Mouse (Mus musculus) layer of hippocampus, adult 9-11 months (tissue): ENCODE results near the gene Il5.

Source experiments
- DNase-seq: peaks from one replicate; pipeline ENCODE4 v3.0.0; 2022

Il5 gene

GRCm38 (mm10) chr11:53720715-53721114 is at the start of gene Il5:
Gene Il5 (plus strand): TSS chr11:53720794.
- no peak for DNase-seq

GRCm38 (mm10) chr11:53671414-53671813 is 49.2 kb upstream of the Il5 start:
- DNase-seq: no peak

DNA sequence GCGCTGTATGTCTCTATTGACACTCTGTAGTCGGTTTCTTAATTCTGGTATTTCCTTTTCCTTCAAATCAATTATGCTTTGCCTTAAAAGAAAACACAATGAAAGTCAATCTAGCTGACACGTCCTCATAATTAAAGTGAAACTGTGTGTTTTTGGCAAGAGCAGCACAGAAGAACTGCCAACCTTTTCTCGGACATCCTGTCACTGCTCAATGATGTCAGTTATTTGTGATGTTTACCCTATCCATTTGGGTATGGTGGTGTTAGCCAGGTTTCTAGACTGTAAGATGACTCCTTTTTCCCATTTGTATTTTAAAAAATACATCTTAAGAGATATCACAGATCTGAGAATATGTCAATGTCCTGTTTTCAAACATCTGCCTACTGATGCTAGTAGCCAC is 40.5 kb upstream of the Il5 start:
- no peak for DNase-seq

- DNase-seq: no peak
Measured at GRCm38 (mm10) chr11:53681686-53682085, 38.9 kb upstream of the Il5 start.

GRCm38 (mm10) chr11:53682170-53682569 is 38.4 kb upstream of the Il5 start:
- DNase-seq: no peak

GRCm38 (mm10) chr11:53682994-53683530 is 37.5 kb upstream of the Il5 start:
- DNase-seq: no peak

- no peak for DNase-seq
Measured at GRCm38 (mm10) chr11:53691979-53692378, 28.6 kb upstream of the Il5 start.

DNA sequence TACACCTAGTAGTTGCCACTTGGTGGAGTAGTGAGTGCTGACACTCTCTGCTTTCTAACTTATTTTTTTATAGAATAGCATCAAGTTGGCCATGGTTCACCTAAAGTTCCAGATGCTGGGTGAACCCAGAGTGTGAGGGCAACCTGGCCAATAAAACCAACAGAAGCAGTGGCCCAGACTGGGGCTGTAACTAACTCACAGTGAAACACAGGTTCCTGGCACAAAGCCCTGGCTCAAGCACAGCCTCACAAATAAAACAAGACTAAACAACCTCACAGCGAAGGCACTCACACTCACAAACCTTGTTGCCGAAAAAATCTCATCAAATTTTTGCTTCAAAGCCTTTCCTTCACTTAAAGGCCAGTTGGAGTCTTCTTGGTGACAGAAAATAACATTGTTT is 22.1 kb upstream of the Il5 start:
- no peak for DNase-seq

DNA sequence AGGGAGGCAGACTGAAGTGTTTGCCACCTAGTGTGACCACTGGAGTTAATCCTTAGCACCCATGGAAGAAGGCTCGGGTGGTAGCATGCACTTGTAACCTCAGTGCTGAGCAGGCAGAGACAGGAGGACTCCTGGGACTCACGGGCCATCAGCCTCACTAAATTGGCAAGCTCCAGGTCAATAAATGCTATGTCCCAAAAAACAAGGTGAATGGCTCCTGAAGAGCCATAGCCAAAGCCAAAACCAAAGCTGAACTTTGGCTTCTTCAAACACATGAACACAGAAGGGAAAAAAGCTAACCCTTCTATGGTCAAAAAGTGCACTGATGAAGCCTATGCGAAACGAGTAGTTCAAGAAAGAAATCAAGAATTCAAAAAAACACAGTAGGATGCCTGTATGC is 21.2 kb upstream of the Il5 start:
- no peak for DNase-seq

GRCm38 (mm10) chr11:53706236-53706933 is 14.2 kb upstream of the Il5 start:
- DNase-seq: peak; percentile 11

GRCm38 (mm10) chr11:53706934-53707717 is 13.5 kb upstream of the Il5 start, which contains the start of gene Rad50:
Gene Rad50 (minus strand): TSS chr11:53707319.
- peak; percentile 92 for DNase-seq

GRCm38 (mm10) chr11:53707718-53708009 is 12.9 kb upstream of the Il5 start:
- no peak for DNase-seq

GRCm38 (mm10) chr11:53719701-53720100 is 893 bp upstream of the Il5 start:
- DNase-seq: no peak

GRCm38 (mm10) chr11:53731457-53731856 is 10.9 kb downstream of the Il5 start:
- no peak for DNase-seq

GRCm38 (mm10) chr11:53732244-53732643 is 11.7 kb downstream of the Il5 start:
- DNase-seq: no peak

DNA sequence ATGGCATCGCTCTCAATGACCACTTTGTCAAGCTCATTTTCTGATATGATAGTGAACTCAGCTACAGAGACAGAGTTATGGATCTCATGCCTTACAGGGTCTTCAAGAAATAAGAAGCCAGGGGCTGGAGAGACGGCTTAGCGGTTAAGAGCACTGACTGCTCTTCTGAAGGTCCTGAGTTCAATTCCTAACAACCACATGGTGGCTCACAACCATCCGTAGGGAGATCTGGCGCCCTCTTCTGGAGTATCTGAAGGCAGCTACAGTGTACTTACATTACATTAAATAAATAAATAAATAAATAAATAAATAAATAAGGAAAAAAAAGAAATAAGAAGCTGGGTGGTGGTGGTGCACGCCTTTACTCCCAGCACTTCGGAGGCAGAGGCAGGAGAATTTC is 13.2 kb downstream of the Il5 start:
- DNase-seq: no peak

- DNase-seq: no peak
Measured at GRCm38 (mm10) chr11:53734431-53734830, 13.8 kb downstream of the Il5 start.

DNA sequence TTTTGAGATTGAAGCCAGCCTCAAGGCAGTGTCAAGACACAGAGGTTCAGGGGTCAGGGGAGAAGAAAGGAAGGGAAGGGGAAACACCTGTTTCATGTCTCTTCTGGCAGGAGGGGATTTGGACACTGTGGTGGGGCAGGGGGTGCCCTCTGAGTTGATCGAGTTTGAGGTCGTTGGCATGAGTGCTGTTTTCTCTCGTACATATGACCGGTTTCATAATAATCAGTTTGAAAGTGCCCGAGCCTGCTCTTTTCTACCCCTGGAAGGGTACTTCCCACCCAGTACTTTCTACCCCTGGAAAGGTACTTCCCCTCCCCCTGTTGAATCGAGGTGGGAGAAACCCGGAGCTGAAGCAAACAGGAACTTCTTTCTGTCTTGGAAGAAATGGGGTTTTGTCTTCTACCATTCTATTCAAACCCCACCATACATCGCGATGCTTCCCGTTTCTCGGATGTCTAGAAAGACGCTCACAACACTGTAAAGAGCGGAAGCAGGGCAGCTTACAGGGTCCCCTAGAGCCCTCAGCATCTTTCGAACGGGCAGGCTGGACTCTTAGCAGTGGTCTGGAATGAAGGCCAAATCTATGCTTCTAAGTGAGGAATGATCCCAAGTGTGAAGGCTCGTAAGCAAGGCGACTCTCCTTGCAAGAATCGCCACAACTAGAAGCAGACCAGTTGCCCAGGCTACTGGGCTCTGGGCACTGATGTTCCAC is 14.5 kb downstream of the Il5 start:
- DNase-seq: no peak

GRCm38 (mm10) chr11:53735682-53736245 is 15.2 kb downstream of the Il5 start:
- peak; percentile 60 for DNase-seq

DNA sequence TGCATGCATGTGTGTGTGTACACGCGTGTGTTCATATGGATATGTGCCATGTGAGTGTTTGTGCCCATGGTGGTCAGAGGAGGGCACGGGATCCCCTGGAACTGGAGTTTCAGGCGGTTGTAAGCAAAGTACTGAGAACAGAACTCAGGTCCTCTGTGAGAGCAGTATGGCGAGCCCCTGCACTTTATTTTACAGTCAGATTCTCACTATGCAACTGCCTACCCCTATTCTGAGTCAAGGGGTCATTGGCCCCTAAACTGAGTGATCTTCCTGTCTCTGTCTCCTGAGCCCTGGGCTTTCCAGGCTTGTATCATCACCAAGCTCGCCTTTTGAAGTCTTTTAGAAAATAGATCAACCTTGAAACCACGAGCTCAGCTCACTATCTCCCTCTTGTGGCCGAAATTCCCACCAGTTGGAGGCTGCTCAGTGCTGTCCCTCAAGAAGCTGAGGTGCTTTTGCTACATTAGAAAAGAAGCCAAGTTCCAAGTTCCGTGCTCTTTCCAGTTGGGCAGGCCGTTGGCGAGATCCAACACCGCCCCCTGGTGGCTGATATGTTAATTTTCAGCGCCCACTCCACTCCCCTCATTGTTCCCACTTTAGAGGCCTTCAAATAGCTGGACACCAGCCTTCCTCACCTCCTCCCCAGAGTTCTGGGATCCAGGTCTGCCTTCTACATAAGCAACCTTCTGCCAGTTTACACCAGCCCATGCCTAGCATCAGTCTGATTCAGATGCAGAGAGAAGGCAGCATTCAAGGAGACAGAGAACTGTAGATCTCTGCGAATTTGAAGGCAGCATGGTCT is 16.4 kb downstream of the Il5 start:
- peak; percentile 51 for DNase-seq

DNA sequence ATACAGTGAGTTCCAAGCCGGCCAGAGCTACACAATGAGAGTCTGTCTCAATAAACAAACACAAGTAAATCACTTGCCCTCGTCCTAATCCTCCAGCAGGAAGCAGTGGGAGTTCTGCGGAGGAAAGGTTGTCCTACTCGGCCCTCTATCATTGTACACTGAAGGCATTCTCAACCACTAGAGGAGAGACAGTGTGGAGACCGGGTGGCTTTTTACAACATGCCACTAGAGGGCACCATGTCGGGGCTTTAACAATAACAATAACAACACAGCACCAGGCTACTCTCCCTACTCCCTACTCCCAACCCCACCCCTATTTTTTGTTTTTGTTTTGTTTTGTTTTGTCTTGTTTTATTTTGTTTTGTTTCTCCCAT is 17.0 kb downstream of the Il5 start:
- DNase-seq: peak; percentile 55

- no peak for DNase-seq
Measured at GRCm38 (mm10) chr11:53742353-53742752, 21.8 kb downstream of the Il5 start.

GRCm38 (mm10) chr11:53745260-53745659 is 24.7 kb downstream of the Il5 start:
- no peak for DNase-seq
